Mouse (Mus musculus) intestine, embryonic 16.5 days (tissue): ENCODE measurements at regions not wholly inside any gene's neighbourhood (a gene's known extent, or its start where the extent isn't known, plus 50 kb on each side); places are given as distances from the start of the nearest gene placed in this dataset.

ENCODE experiments used
- ATAC-seq: fragments of 200-750 bp; cut with Nextera tagmentation; 2 replicates; pipeline ENCODE4 v1.8.0; 2017; ENCODE audit warnings: moderate TSS enrichment, moderate library complexity
- H3K27ac ChIP-seq: fragments of 300-500 bp; sonication (generic); 2 replicates; pipeline ENCODE4 v1.5.1; 2014; ENCODE audit warnings: mild to moderate bottlenecking, low read length
- H3K27me3 ChIP-seq: fragments of 300-500 bp; sonication (generic); replicated peaks from 2 replicates; pipeline ENCODE4 v1.6.1; 2014; ENCODE audit warnings: low read length, control low read depth, mixed read lengths; ENCODE audit not compliant: control insufficient read depth, insufficient read depth
- H3K36me3 ChIP-seq: fragments of 300-500 bp; sonication (generic); 2 replicates; pipeline ENCODE4 v1.6.1; 2014; ENCODE audit warnings: low read length, control low read depth; ENCODE audit not compliant: control insufficient read depth, insufficient read depth
- H3K4me1 ChIP-seq: fragments of 300-500 bp; sonication (generic); 2 replicates; pipeline ENCODE4 v1.6.1; 2014; ENCODE audit warnings: low read length, control low read depth, mixed read lengths; ENCODE audit not compliant: control insufficient read depth, insufficient read depth
- H3K4me2 ChIP-seq: fragments of 300-500 bp; sonication (generic); 2 replicates; pipeline ENCODE4 v1.6.1; 2014; ENCODE audit warnings: low read depth, low read length, control low read depth
- H3K4me3 ChIP-seq: fragments of 300-500 bp; sonication (generic); 2 replicates; pipeline ENCODE4 v1.5.1; 2014; ENCODE audit warnings: mild to moderate bottlenecking, low read length
- H3K9ac ChIP-seq: fragments of 300-500 bp; sonication (generic); 2 replicates; pipeline ENCODE4 v1.6.1; 2014; ENCODE audit warnings: low read depth, low read length
- H3K9me3 ChIP-seq: fragments of 300-500 bp; sonication (generic); 2 replicates; pipeline ENCODE4 v1.6.1; 2016; ENCODE audit warnings: low read length, control low read depth; ENCODE audit not compliant: control insufficient read depth
- WGBS: fragments of 180-500 bp; shearing (Covaris S2); extraction: QIAGEN DNeasy Blood & Tissue Kit; methylation state at CpG from one replicate; pipeline ENCODE4 v1.1.7; 2014; 5-methylcytosine and 5-hydroxymethylcytosine counted together

- Histone ChIP-seq H3K4me3 (no peak overlapping the region), H3K9me3 (no peaks in the 10 kb centered on the region), H3K4me1 (no peaks in the 10 kb centered on the region), H3K4me2 (no peak overlapping the region), H3K27ac (no peak overlapping the region), H3K27me3 (no peaks in the 10 kb centered on the region), H3K36me3 (no peaks in the 10 kb centered on the region), H3K9ac (no peak overlapping the region)
- 84% methylated on average over 8 of the region's 8 CpGs for WGBS
- no peak for ATAC-seq
Measured at GRCm38 (mm10) chr3:52863146-52863849, 153.7 kb downstream of the Cog6 start.

- Histone ChIP-seq H3K9ac (no peak overlapping the region), H3K9me3 (no peaks in the 10 kb centered on the region), H3K4me2 (no peak overlapping the region), H3K36me3 (no peaks in the 10 kb centered on the region), H3K4me3 (no peak overlapping the region), H3K27me3 (no peaks in the 10 kb centered on the region), H3K4me1 (no peaks in the 10 kb centered on the region), H3K27ac (no peak overlapping the region)
- no peak for ATAC-seq
- 85% methylated on average over 4 of the region's 4 CpGs for WGBS
Measured at GRCm38 (mm10) chr3:52862026-52862425, 155.0 kb downstream of the Cog6 start.

DNA sequence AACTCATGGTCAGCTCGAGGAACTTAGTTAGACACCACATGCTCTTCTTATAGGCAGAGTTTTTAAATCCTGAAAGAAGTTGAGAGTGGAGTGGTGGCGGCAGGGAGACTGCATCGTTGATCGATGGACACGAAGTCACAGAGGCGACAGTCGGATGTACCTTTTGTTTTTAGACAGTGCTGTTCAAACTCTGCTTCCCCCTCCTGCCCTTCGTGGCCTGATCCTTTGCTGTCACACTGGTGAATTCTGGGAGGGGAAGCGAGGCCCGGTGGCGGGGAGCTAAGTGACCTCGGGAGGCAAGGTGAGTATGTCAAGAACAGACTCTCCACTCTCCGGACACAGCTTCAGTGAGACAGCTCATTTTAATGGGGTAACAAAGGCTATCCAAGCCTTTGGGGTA lies 155.5 kb downstream of the Cog6 start:
- H3K4me2 ChIP-seq: no peak overlapping the region
- 83% methylated on average over 13 of the region's 13 CpGs for WGBS
- no peak overlapping the region for H3K4me3 ChIP-seq
- no peak overlapping the region for H3K9ac ChIP-seq
- H3K27me3 ChIP-seq: no peaks in the 10 kb centered on the region
- no peaks in the 10 kb centered on the region for H3K9me3 ChIP-seq
- no peaks in the 10 kb centered on the region for H3K4me1 ChIP-seq
- no peaks in the 10 kb centered on the region for H3K36me3 ChIP-seq
- ATAC-seq: no peak
- H3K27ac ChIP-seq: no peak overlapping the region

- 86% methylated on average over 2 of the region's 2 CpGs for WGBS
- H3K4me3 ChIP-seq: no peak overlapping the region
- H3K9me3 ChIP-seq: no peaks in the 10 kb centered on the region
- H3K36me3 ChIP-seq: no peaks in the 10 kb centered on the region
- no peak overlapping the region for H3K4me2 ChIP-seq
- no peaks in the 10 kb centered on the region for H3K27me3 ChIP-seq
- no peak for ATAC-seq
- no peak overlapping the region for H3K9ac ChIP-seq
- H3K27ac ChIP-seq: no peak overlapping the region
- H3K4me1 ChIP-seq: no peaks in the 10 kb centered on the region
Measured at GRCm38 (mm10) chr3:52859848-52860247, 157.2 kb downstream of the Cog6 start.

GRCm38 (mm10) chr3:52859266-52859825 lies 157.7 kb downstream of the Cog6 start:
- no peaks in the 10 kb centered on the region for H3K4me1 ChIP-seq
- no peak overlapping the region for H3K27ac ChIP-seq
- H3K9me3 ChIP-seq: no peaks in the 10 kb centered on the region
- WGBS: 90% methylated on average over 8 of the region's 8 CpGs
- no peaks in the 10 kb centered on the region for H3K27me3 ChIP-seq
- H3K9ac ChIP-seq: no peak overlapping the region
- H3K4me2 ChIP-seq: no peak overlapping the region
- H3K36me3 ChIP-seq: no peaks in the 10 kb centered on the region
- no peak for ATAC-seq
- H3K4me3 ChIP-seq: no peak overlapping the region

GRCm38 (mm10) chr3:52858259-52858658 lies 158.8 kb downstream of the Cog6 start:
- WGBS: 88% methylated on average over 9 of the region's 9 CpGs
- H3K27me3 ChIP-seq: no peaks in the 10 kb centered on the region

GRCm38 (mm10) chr3:52857076-52857475 lies 160.0 kb downstream of the Cog6 start:
- Histone ChIP-seq H3K27me3 (no peaks in the 10 kb centered on the region), H3K4me1 (no peaks in the 10 kb centered on the region), H3K27ac (no peak overlapping the region), H3K4me3 (no peak overlapping the region), H3K9me3 (no peaks in the 10 kb centered on the region), H3K4me2 (no peak overlapping the region), H3K9ac (no peak overlapping the region), H3K36me3 (no peaks in the 10 kb centered on the region)
- 48% methylated on average over 3 of the region's 3 CpGs for WGBS
- no peak for ATAC-seq

More at GRCm38 (mm10) chr3:52858259-52858658, 158.8 kb downstream of the Cog6 start:
- Histone ChIP-seq H3K27ac (no peak overlapping the region), H3K36me3 (no peaks in the 10 kb centered on the region), H3K4me2 (no peak overlapping the region), H3K4me3 (no peak overlapping the region), H3K4me1 (no peaks in the 10 kb centered on the region), H3K9me3 (no peaks in the 10 kb centered on the region), H3K9ac (no peak overlapping the region)
- no peak for ATAC-seq

GRCm38 (mm10) chr3:52854560-52854959 lies 162.5 kb downstream of the Cog6 start:
- Histone ChIP-seq H3K9ac (no peak overlapping the region), H3K36me3 (no peaks in the 10 kb centered on the region), H3K4me2 (no peak overlapping the region), H3K27me3 (no peaks in the 10 kb centered on the region), H3K4me3 (no peak overlapping the region), H3K27ac (no peak overlapping the region), H3K9me3 (no peaks in the 10 kb centered on the region), H3K4me1 (no peaks in the 10 kb centered on the region)
- WGBS: 93% methylated on average over 7 of the region's 7 CpGs
- no peak for ATAC-seq

- Histone ChIP-seq H3K4me3 (no peak overlapping the region), H3K36me3 (no peaks in the 10 kb centered on the region), H3K9me3 (no peaks in the 10 kb centered on the region), H3K27me3 (no peaks in the 10 kb centered on the region), H3K27ac (no peak overlapping the region), H3K4me1 (no peaks in the 10 kb centered on the region), H3K9ac (no peak overlapping the region), H3K4me2 (no peak overlapping the region)
- 67% methylated on average over 3 of the region's 3 CpGs for WGBS
- ATAC-seq: no peak
Measured at GRCm38 (mm10) chr3:52853126-52853525, 163.9 kb downstream of the Cog6 start.

DNA sequence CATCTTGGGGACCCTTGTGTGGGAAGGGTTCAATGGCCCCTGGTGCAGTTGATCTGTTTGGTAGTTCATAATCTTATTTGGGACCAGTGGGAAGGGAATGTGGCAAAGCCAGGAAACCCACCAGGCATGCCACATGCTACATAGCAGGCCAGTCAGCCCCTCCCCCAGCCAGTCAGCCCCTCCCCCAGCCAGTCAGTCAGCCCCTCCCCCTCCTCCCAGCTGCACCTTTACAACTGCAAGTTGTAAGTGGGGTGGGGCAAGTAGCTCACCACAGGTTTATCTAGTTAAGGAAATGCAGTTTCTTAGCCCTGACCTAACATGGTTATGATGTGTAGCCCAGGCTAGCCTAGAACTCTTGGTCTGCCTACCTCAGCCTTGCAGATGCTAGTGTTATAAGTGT lies 171.9 kb downstream of the Cog6 start:
- no peaks in the 10 kb centered on the region for H3K27me3 ChIP-seq
- no peak overlapping the region for H3K27ac ChIP-seq
- peaks cover 3% of the 10 kb centered on the region; the same call in 1 of the 2 replicates for H3K4me1 ChIP-seq
- no peak overlapping the region for H3K9ac ChIP-seq
- no peaks in the 10 kb centered on the region for H3K9me3 ChIP-seq
- H3K36me3 ChIP-seq: no peaks in the 10 kb centered on the region
- ATAC-seq: no peak
- no peak overlapping the region for H3K4me3 ChIP-seq
- H3K4me2 ChIP-seq: no peak overlapping the region
